Mouse (Mus musculus): ENCODE measurements around the gene Klhl10.

Gene Klhl10

GRCm38 (mm10) chr11:100408076-100408834, 33.5 kb upstream of the Klhl10 start:
- DNase-seq (ENCODE audit: low spot score in 2 of 2) = peak; percentile 45 to 76

DNA sequence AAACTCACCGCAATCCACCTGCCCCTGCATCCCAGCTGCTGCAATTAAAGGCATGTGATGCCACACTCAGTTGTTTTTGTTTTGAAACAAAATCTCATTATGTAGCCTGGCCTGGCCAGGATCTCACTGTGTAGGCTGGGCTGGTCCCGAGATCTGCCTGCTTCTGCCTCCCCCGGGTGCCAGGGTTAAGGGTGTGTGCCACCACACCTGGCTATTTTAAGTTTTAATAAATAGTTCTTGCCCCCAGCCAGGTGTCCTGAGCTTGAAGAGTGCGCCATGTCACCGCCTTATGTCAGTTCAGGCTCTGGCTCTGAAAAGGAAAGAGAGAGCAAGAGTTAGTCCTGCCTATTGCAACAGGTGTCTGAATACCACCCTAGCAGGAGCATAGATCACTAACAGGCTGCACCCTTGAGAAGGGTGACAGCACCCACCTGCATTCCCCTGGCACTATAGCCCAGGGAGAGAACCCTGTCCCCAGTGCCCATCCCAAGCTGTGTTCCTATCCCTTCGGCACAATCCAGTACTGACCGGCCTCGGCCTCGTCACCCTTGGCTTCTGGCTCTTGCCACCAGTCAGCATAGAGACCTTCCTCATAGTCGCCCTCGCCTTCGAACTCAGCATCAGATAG, 32.8 kb upstream of the Klhl10 start:
- no peak for DNase-seq (ENCODE audit: low spot score in 2 of 2)

DNA sequence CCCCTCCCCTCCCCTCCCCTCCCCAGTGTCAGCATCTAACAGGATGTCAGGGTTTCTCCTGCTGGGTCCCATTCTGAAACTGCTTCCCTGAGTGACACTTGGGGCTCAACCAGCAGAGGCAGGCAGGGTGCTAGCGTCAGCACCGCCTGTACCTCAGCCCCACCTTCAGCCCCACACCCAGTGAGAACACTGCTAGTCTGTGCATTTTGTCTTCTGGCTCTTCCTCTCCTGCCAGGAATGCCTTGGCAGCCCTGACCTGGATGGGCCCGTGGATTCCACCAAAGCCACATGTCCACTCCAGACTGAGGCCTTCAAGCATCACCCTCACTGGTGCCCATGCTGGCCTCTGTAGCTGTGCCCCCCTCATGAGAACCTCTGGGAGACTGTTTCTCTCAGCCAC, 32.0 kb upstream of the Klhl10 start:
- DNase-seq (ENCODE audit: low spot score in 2 of 2) = no peak

GRCm38 (mm10) chr11:100411736-100412135, 30.0 kb upstream of the Klhl10 start:
- no peak for DNase-seq (ENCODE audit: low spot score in 2 of 2)

GRCm38 (mm10) chr11:100413541-100413940, 28.2 kb upstream of the Klhl10 start:
- no peak for DNase-seq (ENCODE audit: low spot score in 2 of 2)

GRCm38 (mm10) chr11:100414021-100414913, 27.4 kb upstream of the Klhl10 start, which contains the start of gene P3h4:
Gene P3h4 (minus strand): TSS chr11:100414836.
- peak; percentile 50 to 75 for DNase-seq (ENCODE audit: low spot score in 2 of 2)

DNA sequence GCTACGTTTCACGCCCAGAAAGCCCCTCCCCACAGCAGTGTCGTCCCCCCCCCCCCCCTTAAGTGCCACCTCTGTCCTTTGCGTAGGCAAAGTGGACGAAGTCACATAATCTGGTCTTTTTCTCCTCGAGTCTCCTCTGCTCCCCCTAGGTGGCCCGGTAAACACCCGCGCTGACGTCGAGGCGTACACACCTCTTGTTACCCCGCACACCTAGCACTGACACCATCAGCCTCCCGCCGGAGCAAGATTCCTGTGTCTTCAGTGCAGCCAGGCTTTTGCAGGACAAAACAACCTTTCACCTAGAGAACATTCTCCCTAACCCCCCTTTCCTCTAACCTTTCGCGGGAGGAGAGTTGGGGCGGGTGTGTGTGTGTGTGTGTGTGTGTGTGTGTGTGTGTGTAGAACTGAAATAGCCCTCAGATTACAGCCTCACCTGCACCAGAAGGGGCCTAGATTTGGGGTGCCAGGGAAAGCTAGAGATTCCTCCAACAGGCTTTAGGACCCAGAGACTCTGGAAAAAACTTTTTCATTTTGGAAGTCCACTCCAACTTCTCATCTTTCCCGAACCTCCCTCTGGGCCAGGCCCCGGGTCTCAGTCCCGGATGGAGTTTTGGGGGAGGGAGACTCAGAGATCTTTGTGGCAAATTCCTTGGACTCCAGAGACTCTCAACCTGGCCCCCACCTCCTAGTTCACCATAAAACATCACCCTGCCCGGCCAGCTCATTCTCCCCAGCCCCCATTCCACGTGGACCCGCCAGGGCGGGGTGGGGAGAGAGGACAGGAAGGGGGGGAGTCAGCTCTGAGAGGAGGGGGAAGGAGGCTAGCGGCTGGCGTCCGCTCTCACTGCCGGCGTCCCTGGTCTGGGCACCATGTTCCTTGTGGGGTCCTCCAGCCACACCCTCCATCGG, 26.5 kb upstream of the Klhl10 start, which contains the start of gene Fkbp10:
Fkbp10 (plus strand) TSS at position 784 of the 909 bp plus-strand sequence.
- DNase-seq (ENCODE audit: low spot score in 2 of 2) = no peak

GRCm38 (mm10) chr11:100421537-100421936, 20.2 kb upstream of the Klhl10 start:
- DNase-seq (ENCODE audit: low spot score in 2 of 2) = no peak

- no peak for DNase-seq (ENCODE audit: low spot score in 2 of 2)
Observed at GRCm38 (mm10) chr11:100423836-100424235, 17.9 kb upstream of the Klhl10 start.

- DNase-seq (ENCODE audit: low spot score in 2 of 2) = peak; percentile 61 to 86
Observed at GRCm38 (mm10) chr11:100425851-100426250, 15.9 kb upstream of the Klhl10 start.

- DNase-seq (ENCODE audit: low spot score in 2 of 2) = no peak
Observed at GRCm38 (mm10) chr11:100426820-100427219, 14.9 kb upstream of the Klhl10 start.

DNA sequence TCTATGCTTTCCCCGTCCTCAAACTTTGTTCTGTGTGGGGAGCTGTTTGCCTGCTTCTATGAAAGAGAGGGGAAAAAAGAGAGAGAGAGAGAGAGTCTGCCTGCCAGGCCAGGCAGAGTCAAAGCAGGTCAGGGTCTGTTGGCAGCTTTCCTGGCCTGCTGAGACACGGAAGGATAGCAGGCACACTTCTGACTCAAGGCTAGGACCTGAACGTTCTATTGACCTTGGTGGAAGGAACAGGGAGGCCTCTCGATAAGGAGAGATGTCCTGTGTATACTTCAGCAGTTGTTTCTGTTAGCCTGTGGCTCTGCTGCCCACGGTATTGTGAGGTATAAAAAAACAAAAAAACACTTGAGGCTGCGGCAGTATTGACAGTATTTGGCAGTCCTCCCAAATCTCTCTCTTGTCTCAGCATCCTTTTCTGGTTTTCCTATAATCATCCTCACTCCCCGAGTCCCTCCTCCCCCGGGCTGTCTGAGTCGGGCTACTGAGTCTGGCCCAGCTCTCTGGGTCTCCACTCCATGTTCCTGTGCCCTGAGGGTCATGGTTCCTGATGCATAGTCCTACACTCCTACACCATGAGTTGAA, 13.0 kb upstream of the Klhl10 start:
- DNase-seq (ENCODE audit: low spot score in 2 of 2) = no peak

GRCm38 (mm10) chr11:100430052-100430451, 11.7 kb upstream of the Klhl10 start:
- DNase-seq (ENCODE audit: low spot score in 2 of 2) = no peak

DNA sequence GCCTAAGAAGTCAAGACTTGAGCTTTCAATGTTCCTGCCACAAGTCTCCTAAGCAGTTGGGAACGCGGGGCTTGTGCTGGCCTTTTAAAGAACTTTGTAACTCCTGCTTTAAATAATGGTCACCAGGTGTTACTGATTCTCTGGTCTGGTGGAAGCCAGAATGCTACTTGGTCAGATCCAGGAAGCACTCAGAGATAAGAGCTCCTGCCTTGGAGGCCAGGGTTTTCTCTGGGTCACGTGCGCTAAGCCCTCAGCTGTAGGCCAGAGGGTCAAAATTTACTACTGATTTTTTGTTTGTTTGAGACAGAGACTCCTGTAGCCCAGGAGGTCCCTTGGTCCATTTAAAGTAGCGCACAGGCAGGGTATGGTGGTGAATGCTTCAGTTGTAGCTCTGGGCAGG, 9.7 kb upstream of the Klhl10 start:
- DNase-seq (ENCODE audit: low spot score in 2 of 2) = no peak

- peak in 1 of 2 experiments; percentile 50 for DNase-seq (ENCODE audit: low spot score in 2 of 2)
Observed at GRCm38 (mm10) chr11:100435678-100436246, 6.0 kb upstream of the Klhl10 start.

GRCm38 (mm10) chr11:100437901-100438300, 3.8 kb upstream of the Klhl10 start:
- DNase-seq (ENCODE audit: low spot score in 2 of 2) = no peak

- peak; percentile 79 to 89 for DNase-seq (ENCODE audit: low spot score in 2 of 2)
Observed at GRCm38 (mm10) chr11:100440691-100441522, 810 bp upstream of the Klhl10 start.

- no peak for DNase-seq (ENCODE audit: low spot score in 2 of 2)
Observed at GRCm38 (mm10) chr11:100442625-100443024, 908 bp downstream of the Klhl10 start.

DNA sequence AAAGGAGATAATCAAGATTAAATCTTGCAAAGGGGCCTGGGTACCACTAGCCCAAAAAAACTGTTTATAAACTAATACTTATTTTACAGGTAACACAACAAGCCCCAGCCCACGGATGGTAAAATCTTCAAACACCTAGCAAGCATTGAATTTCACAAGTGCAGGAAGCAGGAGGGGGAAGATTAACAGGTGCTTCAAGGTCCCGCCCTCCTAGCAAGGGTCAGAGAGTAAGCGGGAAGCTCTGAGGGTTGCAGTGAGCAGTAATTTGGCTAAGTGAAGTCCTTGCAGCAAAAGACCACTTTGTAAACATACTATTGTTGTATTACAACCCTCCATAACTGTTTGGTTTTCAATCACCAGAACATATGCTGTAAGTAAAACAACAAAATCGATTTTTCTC, 15.5 kb downstream of the Klhl10 start:
- no peak for DNase-seq (ENCODE audit: low spot score in 2 of 2)

Data from spleen, postnatal 4 days (tissue).